28 mouse cellular contexts compared by ENCODE assay signal in genomic region chr10:40686976-40687375, GRCm38 (mm10). TPM values are rescaled to one million over a fixed set of nuclear protein-coding genes. Genes with fewer than 3 reads are reported as not detected.
DNase-seq lines count a peak whose midpoint lies in the region; ATAC-seq and TF ChIP-seq lines count a peak whose summit lies in the region.
"Had no signal": no experiment of that assay in that cellular context is flagged by ENCODE, and none has a peak within 500 bp of the region (broad histone marks: within the 10 kb centered on the region; RNA-seq: fewer than 3 reads in every experiment).

No protein-coding gene starts in this region.

- ATAC-seq in forebrain, embryonic 14.5 days, result no peak
- ATAC-seq: activated CD4-positive, CD25-positive, alpha-beta regulatory T cell, adult 4 months; CD4-positive, CD25-positive, alpha-beta regulatory T cell, adult 4 months; forebrain, embryonic 13.5 days; forebrain, embryonic 16.5 days; Patski had no signal

- peaks cover 22% of the 10 kb centered on the region for H3K27me3 ChIP-seq in forebrain, embryonic 10.5 days (ENCODE audit: poor library complexity, severe bottlenecking)
- H3K27me3 ChIP-seq in forebrain, embryonic 14.5 days (replicated peaks; ENCODE audit: control insufficient read depth, insufficient read depth, low read length), result no peaks in the 10 kb centered on the region
- no peaks in the 10 kb centered on the region for H3K27me3 ChIP-seq in kidney, adult 2 months (replicated peaks; ENCODE audit: control insufficient read depth, insufficient read depth, low read length)
- H3K27me3 ChIP-seq: CH12.LX; embryonic facial prominence, embryonic 12.5 days; forebrain, embryonic 13.5 days had no signal

- no peak overlapping the region for H3K9ac ChIP-seq in forebrain, embryonic 14.5 days (ENCODE audit: low read length)
- H3K9ac ChIP-seq: embryonic facial prominence, embryonic 12.5 days; forebrain, embryonic 13.5 days had no signal

- H3K4me2 ChIP-seq in forebrain, embryonic 14.5 days (ENCODE audit: low read length), result no peak overlapping the region
- H3K4me2 ChIP-seq: embryonic facial prominence, embryonic 12.5 days; forebrain, embryonic 13.5 days had no signal

- TF ChIP-seq POLR2A in embryonic fibroblast, embryonic 13.5 days (IDR thresholded peaks at IDR 0.05; ENCODE audit: low read depth, low read length), result no peak
- no peak for TF ChIP-seq POLR2A in kidney, adult 2 months (IDR thresholded peaks at IDR 0.05; ENCODE audit: low read depth, low read length)

- H3K4me3 ChIP-seq in forebrain, embryonic 10.5 days, result no peak overlapping the region
- H3K4me3 ChIP-seq in forebrain, embryonic 14.5 days (ENCODE audit: low read depth, low read length), result no peak overlapping the region
- no peak overlapping the region for H3K4me3 ChIP-seq in layer of hippocampus, adult 2 months
- no peak overlapping the region for H3K4me3 ChIP-seq in embryonic fibroblast, embryonic 13.5 days (ENCODE audit: insufficient read depth, low read length)
- no peak overlapping the region for H3K4me3 ChIP-seq in kidney, adult 2 months (ENCODE audit: insufficient read depth, low read depth, low read length)
- H3K4me3 ChIP-seq: embryonic facial prominence, embryonic 10.5 days; embryonic facial prominence, embryonic 12.5 days; erythroblast, embryonic 14.5 days; forebrain, embryonic 13.5 days had no signal

- peak; percentile 5 for DNase-seq in forebrain, embryonic 10.5 days (ENCODE audit: extremely low spot score, low spot score)
- no peak for DNase-seq in forebrain, embryonic 14.5 days (ENCODE audit: low spot score)
- no peak for DNase-seq in layer of hippocampus, adult 2 months (ENCODE audit: low spot score in 2 of 2)
- DNase-seq in layer of hippocampus, postnatal 25 days (ENCODE audit: extremely low spot score in 1 of 2, low spot score in 1 of 2), result no peak
- DNase-seq in brain, adult 2 months (ENCODE audit: low read depth, low spot score), result peak; percentile 66
- no peak for DNase-seq in kidney, adult 2 months
- DNase-seq: adrenal gland, adult 8-10 months; adrenal gland, postnatal 14 days; adrenal gland, postnatal 36 days; B cell, adult 2 months; cerebellum, adult 11 months; cerebellum, adult 18-20 months; cerebellum, adult 8-10 months; cerebellum, adult 9-11 months; cerebellum, postnatal 14 days; cerebellum, postnatal 36 days had no signal

- no peaks in the 10 kb centered on the region for H3K9me3 ChIP-seq in forebrain, embryonic 10.5 days
- H3K9me3 ChIP-seq in forebrain, embryonic 14.5 days (replicated peaks; ENCODE audit: control insufficient read depth, low read length), result no peaks in the 10 kb centered on the region
- H3K9me3 ChIP-seq: forebrain, embryonic 13.5 days; G1E had no signal

- TF ChIP-seq CTCF in layer of hippocampus, adult 2 months (conservative IDR thresholded peaks at IDR 0.05), result no peak
- no peak for TF ChIP-seq CTCF in embryonic fibroblast, embryonic 13.5 days (IDR thresholded peaks at IDR 0.05; ENCODE audit: borderline replicate concordance, insufficient read depth, low read length)
- no peak for TF ChIP-seq CTCF in kidney, adult 2 months (conservative IDR thresholded peaks at IDR 0.05; ENCODE audit: insufficient read depth, insufficient read length, low read depth, low read length)

- peaks cover 26% of the 10 kb centered on the region for H3K4me1 ChIP-seq in forebrain, embryonic 10.5 days
- H3K4me1 ChIP-seq in forebrain, embryonic 14.5 days (ENCODE audit: control insufficient read depth, insufficient read depth, low read length), result peaks cover 6% of the 10 kb centered on the region; the same call in 1 of the 2 replicates
- H3K4me1 ChIP-seq in embryonic fibroblast, embryonic 13.5 days (ENCODE audit: control insufficient read depth, insufficient read depth, low read length), result peaks cover 14% of the 10 kb centered on the region
- H3K4me1 ChIP-seq in kidney, adult 2 months (ENCODE audit: control insufficient read depth, insufficient read depth, low read length), result no peaks in the 10 kb centered on the region

- H3K27ac ChIP-seq in forebrain, embryonic 10.5 days, result no peak overlapping the region
- H3K27ac ChIP-seq in forebrain, embryonic 14.5 days (ENCODE audit: low read depth, low read length), result no peak overlapping the region
- H3K27ac ChIP-seq in layer of hippocampus, adult 2 months, result peak overlapping the region; percentile 99
- peak overlapping the region; percentile 55 for H3K27ac ChIP-seq in embryonic fibroblast, embryonic 13.5 days (ENCODE audit: insufficient read depth, low read length)
- no peak overlapping the region for H3K27ac ChIP-seq in kidney, adult 2 months (ENCODE audit: insufficient read depth, low read depth, low read length)
- H3K27ac ChIP-seq: embryonic facial prominence, embryonic 10.5 days; embryonic facial prominence, embryonic 12.5 days; forebrain, embryonic 13.5 days had no signal

- H3K36me3 ChIP-seq in forebrain, embryonic 10.5 days (replicated peaks), result no peaks in the 10 kb centered on the region
- no peaks in the 10 kb centered on the region for H3K36me3 ChIP-seq in forebrain, embryonic 14.5 days (ENCODE audit: control insufficient read depth, insufficient read depth, low read length)
- H3K36me3 ChIP-seq in kidney, adult 2 months (ENCODE audit: control insufficient read depth, insufficient read depth, low read length), result no peaks in the 10 kb centered on the region
- H3K36me3 ChIP-seq: embryonic facial prominence, embryonic 10.5 days; embryonic facial prominence, embryonic 12.5 days; G1E had no signal

- WGBS in forebrain, embryonic 10.5 days, result 97% methylated on average over 4 of the region's 4 CpGs
- 86% methylated on average over 4 of the region's 4 CpGs for whole genome bisulfite sequencing in forebrain, embryonic 14.5 days
- 86% methylated on average over 4 of the region's 4 CpGs for WGBS in kidney, adult 2 months

RNA-seq across cellular contexts. Expression of gene Mettl24, which starts 3.9 kb away (rescaled TPM):
- 0.53 and 0.78 TPM in 2 replicates for polyA plus RNA-seq in forebrain, embryonic 10.5 days (2016; fragmentation: Nextera tagmentation; extraction: Ambion mirVana)
- 0.23 and 0.29 TPM in 2 replicates for polyA plus RNA-seq in forebrain, embryonic 14.5 days (2014; fragmentation: Nextera tagmentation; extraction: Ambion mirVana)
- total RNA-seq in layer of hippocampus, adult 2 months (2021), result 1 to 10 TPM; 2.0 to 2.8 TPM
- 1 to 10 TPM; 1.7 to 2.3 TPM for total RNA-seq in layer of hippocampus, postnatal 25 days (2021)
- 0.68 and 1.9 TPM in 2 replicates for polyA plus RNA-seq in embryonic fibroblast, embryonic 13.5 days (2011; ENCODE audit: insufficient read length, low read depth, missing spikeins)
- 1.6 and 2.1 TPM in 2 replicates for polyA plus RNA-seq in kidney, adult 2 months (2012; rRNA removed)
- total RNA-seq: CH12.LX; common myeloid progenitor, adult 5-6 weeks; G1E had no signal
- polyA plus RNA-seq: activated CD4-positive, CD25-positive, alpha-beta regulatory T cell, adult 4 months; erythroblast, embryonic 14.5 days; G1E; Patski had no signal

RNA-seq across cellular contexts. Expression of gene Ddo, which starts 57.2 kb away (rescaled TPM):
- 0.14 and 0.26 TPM in 2 replicates for polyA plus RNA-seq in forebrain, embryonic 10.5 days (2016; fragmentation: Nextera tagmentation; extraction: Ambion mirVana)
- 0.75 and 0.79 TPM in 2 replicates for polyA plus RNA-seq in forebrain, embryonic 14.5 days (2014; fragmentation: Nextera tagmentation; extraction: Ambion mirVana)
- total RNA-seq in layer of hippocampus, adult 2 months (2021), result 10 to 100 TPM; 18.9 to 21.5 TPM
- 10 to 100 TPM; 13.6 to 15.0 TPM for total RNA-seq in layer of hippocampus, postnatal 25 days (2021)
- polyA plus RNA-seq in embryonic fibroblast, embryonic 13.5 days (2011; ENCODE audit: insufficient read length, low read depth, missing spikeins), result not detected in 2 replicates
- 51.6 and 54.3 TPM in 2 replicates for polyA plus RNA-seq in kidney, adult 2 months (2012; rRNA removed)
- total RNA-seq: CH12.LX; common myeloid progenitor, adult 5-6 weeks had no signal
- polyA plus RNA-seq: activated CD4-positive, CD25-positive, alpha-beta regulatory T cell, adult 4 months; erythroblast, embryonic 14.5 days; G1E had no signal

Comparison
In these comparisons a context has a peak if more than half of its experiments do, and no peak if none do; other contexts are left out.
1. DNase-seq: peak in forebrain, embryonic 10.5 days (single experiment) and brain, adult 2 months (single experiment); none in forebrain, embryonic 14.5 days (single experiment), layer of hippocampus, adult 2 months (0 of 2), layer of hippocampus, postnatal 25 days (0 of 2) and kidney, adult 2 months (single experiment).
2. H3K27ac ChIP-seq: peak in layer of hippocampus, adult 2 months (single experiment) and embryonic fibroblast, embryonic 13.5 days (single experiment); none in forebrain, embryonic 10.5 days (single experiment), forebrain, embryonic 14.5 days (single experiment) and kidney, adult 2 months (single experiment).
3. RNA of gene Ddo, which starts 57.2 kb away (polyA plus RNA-seq): 51.6 to 54.3 TPM in kidney, adult 2 months; 0.75 to 0.79 TPM in forebrain, embryonic 14.5 days, not detected in embryonic fibroblast, embryonic 13.5 days and 0.14 to 0.26 TPM in forebrain, embryonic 10.5 days; every median in the first group is over 10 times any median in the second.